Mouse (Mus musculus) MEL (cell line): Measurements from ENCODE around the gene Itga2b. TPM values are rescaled to one million over a fixed set of nuclear protein-coding genes. Genes with fewer than 3 reads are reported as not detected.

ENCODE experiments used
- DNase-seq: peaks from one replicate; pipeline ENCODE4 v3.0.0; 2011; ENCODE audit warnings: low read depth, low spot score
- H3K27ac ChIP-seq: 2 replicates; pipeline ENCODE4 v1.5.1; 2012; ENCODE audit warnings: low read depth, mild to moderate bottlenecking, control low read depth, low read length, moderate library complexity; ENCODE audit not compliant: control insufficient read depth
- H3K27me3 ChIP-seq, 2 experiments: fragments of 150-350 bp in 1 of 2; sonication (generic) in 1 of 2; 2 replicates each; pipeline ENCODE4 v1.6.1; 2012; ENCODE audit warnings: low read length in 2 of 2, mild to moderate bottlenecking in 2 of 2, improper control_type of control experiment in 1 of 2, moderate library complexity in 1 of 2; ENCODE audit not compliant: insufficient read depth in 2 of 2, control insufficient read depth in 1 of 2
- H3K36me3 ChIP-seq, 2 experiments: 2 replicates each; pipeline ENCODE4 v1.6.1; 2012 to 2014; ENCODE audit warnings: low read length in 2 of 2, improper control_type of control experiment in 1 of 2, inconsistent platforms in 1 of 2, mild to moderate bottlenecking in 1 of 2; ENCODE audit not compliant: insufficient read depth in 2 of 2, control insufficient read depth in 1 of 2
- H3K4me1 ChIP-seq, 2 experiments: fragments of 150-350 bp in 1 of 2; sonication (generic) in 1 of 2; 2 replicates each; pipeline ENCODE4 v1.6.1; 2012; ENCODE audit warnings: low read length in 2 of 2, improper control_type of control experiment in 1 of 2, mild to moderate bottlenecking in 1 of 2; ENCODE audit not compliant: insufficient read depth in 2 of 2, control insufficient read depth in 1 of 2
- H3K4me3 ChIP-seq, 2 experiments: fragments of 150-350 bp in 1 of 2; sonication (generic) in 1 of 2; 2 replicates each; pipeline ENCODE4 v1.5.1; 2012; ENCODE audit warnings: low read depth in 2 of 2, low read length in 2 of 2, mild to moderate bottlenecking in 2 of 2, moderate library complexity in 2 of 2, control low read depth in 1 of 2, improper control_type of control experiment in 1 of 2; ENCODE audit not compliant: control insufficient read depth in 1 of 2, insufficient read depth in 1 of 2
- H3K79me2 ChIP-seq: 2 replicates; pipeline ENCODE4 v1.6.1; 2012; ENCODE audit warnings: mild to moderate bottlenecking, low read length, moderate library complexity; ENCODE audit not compliant: control insufficient read depth, poor library complexity, insufficient read depth
- H3K9ac ChIP-seq: 2 replicates; pipeline ENCODE4 v1.6.1; 2012; ENCODE audit warnings: low read depth, mild to moderate bottlenecking, control low read depth, low read length, moderate library complexity; ENCODE audit not compliant: control insufficient read depth, poor library complexity, severe bottlenecking
- H3K9me3 ChIP-seq: fragments of 150-350 bp; sonication (generic); replicated peaks from 2 replicates; pipeline ENCODE4 v1.6.1; 2012; ENCODE audit warnings: mild to moderate bottlenecking, low read length, improper control_type of control experiment, moderate library complexity; ENCODE audit not compliant: insufficient read depth
- CHD1 ChIP-seq: IDR thresholded peaks from 2 replicates; pipeline ENCODE4 v1.6.1; 2012; ENCODE audit warnings: low read depth, mild to moderate bottlenecking, inconsistent platforms, low read length, improper control_type of control experiment
- CTCF ChIP-seq, 3 experiments: IDR thresholded peaks in 2 of 3; conservative IDR thresholded peaks in 1 of 3; 2 replicates each; pipeline ENCODE4 v1.5.1; 2011 to 2012; ENCODE audit warnings: low read length in 3 of 3, low read depth in 2 of 3, mild to moderate bottlenecking in 2 of 3, improper control_type of control experiment in 1 of 3, inconsistent platforms in 1 of 3, mixed read lengths in 1 of 3, moderate library complexity in 1 of 3; ENCODE audit not compliant: control insufficient read depth in 1 of 3, insufficient read depth in 1 of 3, poor library complexity in 1 of 3, severe bottlenecking in 1 of 3
- ELF1 ChIP-seq: IDR thresholded peaks from 2 replicates; pipeline ENCODE4 v1.6.1; 2014; ENCODE audit warnings: low read depth, mild to moderate bottlenecking, inconsistent platforms, low read length, improper control_type of control experiment, moderate library complexity
- EP300 ChIP-seq, 2 experiments: IDR thresholded peaks; 2 replicates each; pipeline ENCODE4 v1.6.1; 2011; ENCODE audit warnings: improper control_type of control experiment in 2 of 2, low read length in 2 of 2, low read depth in 1 of 2, mild to moderate bottlenecking in 1 of 2
- ETS1 ChIP-seq: IDR thresholded peaks from 2 replicates; pipeline ENCODE4 v1.6.1; 2012; ENCODE audit warnings: low read depth, mild to moderate bottlenecking, inconsistent platforms, low read length, improper control_type of control experiment, moderate library complexity
- GABPA ChIP-seq: IDR thresholded peaks from 2 replicates; pipeline ENCODE4 v1.6.1; 2012; ENCODE audit warnings: low read depth, mild to moderate bottlenecking, inconsistent platforms, low read length, improper control_type of control experiment, moderate library complexity
- KAT2A ChIP-seq: conservative IDR thresholded peaks from 2 replicates; pipeline ENCODE4 v1.6.1; 2012; ENCODE audit warnings: low read depth, low read length, improper control_type of control experiment, inconsistent platforms
- MAZ ChIP-seq: IDR thresholded peaks from 2 replicates; pipeline ENCODE4 v1.6.1; 2012; ENCODE audit warnings: low read depth, mild to moderate bottlenecking, inconsistent platforms, low read length, improper control_type of control experiment
- MEF2A ChIP-seq: IDR thresholded peaks from 2 replicates; pipeline ENCODE4 v1.6.1; 2014; ENCODE audit warnings: low read depth, mild to moderate bottlenecking, inconsistent platforms, low read length, improper control_type of control experiment; ENCODE audit not compliant: poor library complexity, insufficient replicate concordance, severe bottlenecking; ENCODE audit errors: extremely low read depth
- MXI1 ChIP-seq: IDR thresholded peaks from 2 replicates; pipeline ENCODE4 v1.6.1; 2011; ENCODE audit warnings: mild to moderate bottlenecking, low read depth, low read length, improper control_type of control experiment
- MYB ChIP-seq: IDR thresholded peaks from 2 replicates; pipeline ENCODE4 v1.6.1; 2011; ENCODE audit warnings: mild to moderate bottlenecking, low read depth, low read length, improper control_type of control experiment
- NELFE ChIP-seq: IDR thresholded peaks from 2 replicates; pipeline ENCODE4 v1.6.1; 2011; ENCODE audit warnings: low read depth, low read length, improper control_type of control experiment
- POLR2A ChIP-seq, 2 experiments: IDR thresholded peaks; 2 replicates each; pipeline ENCODE4 v1.6.1; 2011 to 2012; ENCODE audit warnings: low read length in 2 of 2, mild to moderate bottlenecking in 2 of 2, control low read depth in 1 of 2, improper control_type of control experiment in 1 of 2, low read depth in 1 of 2, moderate library complexity in 1 of 2; ENCODE audit not compliant: control insufficient read depth in 1 of 2, insufficient read depth in 1 of 2, poor library complexity in 1 of 2
- POLR2AphosphoS5 ChIP-seq: IDR thresholded peaks from 2 replicates; pipeline ENCODE4 v1.6.1; 2012; ENCODE audit warnings: low read depth, borderline replicate concordance, mild to moderate bottlenecking, inconsistent platforms, low read length, moderate library complexity, mixed read lengths
- RAD21 ChIP-seq: IDR thresholded peaks from 2 replicates; pipeline ENCODE4 v1.6.1; 2011; ENCODE audit warnings: mild to moderate bottlenecking, low read depth, low read length, improper control_type of control experiment
- RCOR1 ChIP-seq: IDR thresholded peaks from 2 replicates; pipeline ENCODE4 v1.6.1; 2012; ENCODE audit warnings: low read depth, mild to moderate bottlenecking, inconsistent platforms, low read length, improper control_type of control experiment
- SMC3 ChIP-seq: IDR thresholded peaks from 2 replicates; pipeline ENCODE4 v1.6.1; 2011; ENCODE audit warnings: low read depth, low read length, improper control_type of control experiment
- TAL1 ChIP-seq: IDR thresholded peaks from 2 replicates; pipeline ENCODE4 v1.6.1; 2012; ENCODE audit warnings: mild to moderate bottlenecking, inconsistent platforms, low read length, moderate library complexity, mixed read lengths
- TBP ChIP-seq: IDR thresholded peaks from 2 replicates; pipeline ENCODE4 v1.8.0; 2011; ENCODE audit warnings: low read depth, low read length, improper control_type of control experiment
- TCF12 ChIP-seq: IDR thresholded peaks from 2 replicates; pipeline ENCODE4 v1.6.1; 2014; ENCODE audit warnings: low read depth, mild to moderate bottlenecking, inconsistent platforms, low read length, improper control_type of control experiment, moderate library complexity
- UBTF ChIP-seq: IDR thresholded peaks from 2 replicates; pipeline ENCODE4 v1.6.1; 2012; ENCODE audit warnings: low read depth, mild to moderate bottlenecking, inconsistent platforms, low read length, improper control_type of control experiment, moderate library complexity, borderline replicate concordance; ENCODE audit not compliant: insufficient read depth
- USF2 ChIP-seq, 2 experiments: IDR thresholded peaks; 2 replicates each; pipeline ENCODE4 v1.6.1; 2011 to 2012; ENCODE audit warnings: improper control_type of control experiment in 2 of 2, low read length in 2 of 2, borderline replicate concordance in 1 of 2, inconsistent platforms in 1 of 2, low read depth in 1 of 2, mild to moderate bottlenecking in 1 of 2; ENCODE audit not compliant: insufficient read depth in 1 of 2
- ZC3H11A ChIP-seq: IDR thresholded peaks from 2 replicates; pipeline ENCODE4 v1.6.1; 2012; ENCODE audit warnings: low read depth, mild to moderate bottlenecking, inconsistent platforms, low read length, improper control_type of control experiment
- ZNF384 ChIP-seq: IDR thresholded peaks from 2 replicates; pipeline ENCODE4 v1.6.1; 2012; ENCODE audit warnings: low read depth, mild to moderate bottlenecking, inconsistent platforms, low read length, improper control_type of control experiment
- polyA plus RNA-seq, 2 experiments: library from polyadenylated mRNA; stranded (reverse) in 1 of 2; unstranded in 1 of 2; fragments of >175 nt in 1 of 2; fragments of >200 nt in 1 of 2; gene quantifications; 2 replicates each; pipeline versions ENCODE4 v1.2.1 to v1.2.4; 2012; ENCODE audit warnings: low replicate concordance in 2 of 2, low read depth in 1 of 2; ENCODE audit not compliant: insufficient read length in 2 of 2, insufficient read depth in 1 of 2, missing spikeins in 1 of 2
- total RNA-seq: library from RNA; depleted of rRNA; stranded (reverse); fragments of 300-350 nt; gene quantifications from 2 replicates; pipeline ENCODE4 v1.2.3, GENCODE M21; 2012

The Itga2b gene
- total and polyA plus RNA-seq, 3 experiments: 10.7 to 55.7 TPM; not detected in 1

GRCm38 (mm10) chr11:102421559-102421958, 48.4 kb downstream of the Itga2b start:
- peaks cover 22 to 36% of the 10 kb centered on the region in 2 experiments for H3K27me3 ChIP-seq
- no peak overlapping the region for H3K9ac ChIP-seq
- H3K27ac ChIP-seq: no peak overlapping the region
- H3K36me3 ChIP-seq: peaks cover 0 to 10% of the 10 kb centered on the region in 2 experiments; a peak in 1 of 4 replicates
- DNase-seq: no peak
- H3K79me2 ChIP-seq: no peaks in the 10 kb centered on the region
- no peaks in the 10 kb centered on the region for H3K9me3 ChIP-seq
- TF ChIP-seq CHD1 (no peak), RCOR1 (no peak), TCF12 (no peak), USF2 (IDR thresholded peaks at IDR 0.05; ENCODE audit: borderline replicate concordance in 1 of 2, insufficient read depth in 1 of 2, low read depth in 1 of 2, low read length in 2 of 2) (no peak), MEF2A (no peak), MAZ (no peak), MYB (no peak), TAL1 (no peak), ZNF384 (no peak), POLR2A (IDR thresholded peaks at IDR 0.05; ENCODE audit: control insufficient read depth in 1 of 2, insufficient read depth in 1 of 2, low read depth in 1 of 2, low read length in 2 of 2, poor library complexity in 1 of 2) (no peak), SMC3 (no peak), UBTF (no peak), ELF1 (no peak), GABPA (no peak), ZC3H11A (no peak), EP300 (IDR thresholded peaks at IDR 0.05; ENCODE audit: low read depth in 1 of 2, low read length in 2 of 2) (no peak), NELFE (no peak)
- TF ChIP-seq, all 39 proteins: peak for 0
- H3K4me3 ChIP-seq: no peak overlapping the region
- peaks cover 0 to 11% of the 10 kb centered on the region in 2 experiments; a peak in 3 of 4 replicates for H3K4me1 ChIP-seq

DNA sequence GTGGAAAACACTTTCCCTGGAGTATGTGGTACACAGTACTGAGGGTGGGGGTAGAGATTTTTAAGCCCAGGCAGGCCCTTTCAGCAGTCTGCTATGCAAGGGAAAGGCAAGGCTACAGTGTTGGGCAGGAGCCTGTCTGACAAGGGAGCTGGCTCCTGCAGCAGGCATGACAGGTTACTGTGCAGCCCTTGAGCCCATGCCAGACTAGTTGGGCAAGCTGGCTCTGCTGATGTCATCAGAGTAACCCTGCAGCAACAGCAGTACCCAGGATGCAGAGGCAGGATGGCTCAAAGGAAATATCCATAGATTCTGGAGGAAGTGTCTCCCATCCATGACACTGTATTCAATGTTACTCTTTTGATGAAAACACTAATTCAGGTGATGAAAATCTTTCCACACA, 51.0 kb downstream of the Itga2b start:
- DNase-seq: no peak
- Histone ChIP-seq H3K27ac (no peak overlapping the region), H3K9ac (no peak overlapping the region), H3K36me3 (no peaks in the 10 kb centered on the region), H3K27me3 (peaks cover 22 to 50% of the 10 kb centered on the region in 2 experiments), H3K9me3 (no peaks in the 10 kb centered on the region), H3K4me1 (no peaks in the 10 kb centered on the region), H3K79me2 (no peaks in the 10 kb centered on the region), H3K4me3 (no peak overlapping the region)
- TF ChIP-seq CHD1 (no peak), KAT2A (no peak), ELF1 (no peak), TBP (no peak), MXI1 (no peak), NELFE (no peak), CTCF (IDR thresholded peaks at IDR 0.05 in 2 of 3, conservative IDR thresholded peaks at IDR 0.05 in 1 of 3; ENCODE audit: control insufficient read depth in 1 of 3, insufficient read depth in 1 of 3, low read depth in 2 of 3, low read length in 3 of 3, poor library complexity in 1 of 3, severe bottlenecking in 1 of 3) (no peak), MAZ (no peak), TCF12 (no peak), POLR2AphosphoS5 (no peak), POLR2A (IDR thresholded peaks at IDR 0.05; ENCODE audit: control insufficient read depth in 1 of 2, insufficient read depth in 1 of 2, low read depth in 1 of 2, low read length in 2 of 2, poor library complexity in 1 of 2) (no peak), RAD21 (no peak), ZC3H11A (no peak), TAL1 (no peak), ETS1 (no peak), EP300 (IDR thresholded peaks at IDR 0.05; ENCODE audit: low read depth in 1 of 2, low read length in 2 of 2) (no peak)
